Mouse (Mus musculus): ENCODE data around the gene Arid4b. TPM values are rescaled to one million over a fixed set of nuclear protein-coding genes. Genes with fewer than 3 reads are reported as not detected.
"Not testable (repeated sequence)": the region's sequence is repeated elsewhere in the genome, so short reads cannot be mapped to it uniquely, and the experiment has no call there.

Arid4b gene
- polyA plus RNA-seq (2012; ENCODE audit: insufficient read depth, insufficient read length, missing spikeins), result 9.4 and 9.7 TPM in 2 replicates

DNA sequence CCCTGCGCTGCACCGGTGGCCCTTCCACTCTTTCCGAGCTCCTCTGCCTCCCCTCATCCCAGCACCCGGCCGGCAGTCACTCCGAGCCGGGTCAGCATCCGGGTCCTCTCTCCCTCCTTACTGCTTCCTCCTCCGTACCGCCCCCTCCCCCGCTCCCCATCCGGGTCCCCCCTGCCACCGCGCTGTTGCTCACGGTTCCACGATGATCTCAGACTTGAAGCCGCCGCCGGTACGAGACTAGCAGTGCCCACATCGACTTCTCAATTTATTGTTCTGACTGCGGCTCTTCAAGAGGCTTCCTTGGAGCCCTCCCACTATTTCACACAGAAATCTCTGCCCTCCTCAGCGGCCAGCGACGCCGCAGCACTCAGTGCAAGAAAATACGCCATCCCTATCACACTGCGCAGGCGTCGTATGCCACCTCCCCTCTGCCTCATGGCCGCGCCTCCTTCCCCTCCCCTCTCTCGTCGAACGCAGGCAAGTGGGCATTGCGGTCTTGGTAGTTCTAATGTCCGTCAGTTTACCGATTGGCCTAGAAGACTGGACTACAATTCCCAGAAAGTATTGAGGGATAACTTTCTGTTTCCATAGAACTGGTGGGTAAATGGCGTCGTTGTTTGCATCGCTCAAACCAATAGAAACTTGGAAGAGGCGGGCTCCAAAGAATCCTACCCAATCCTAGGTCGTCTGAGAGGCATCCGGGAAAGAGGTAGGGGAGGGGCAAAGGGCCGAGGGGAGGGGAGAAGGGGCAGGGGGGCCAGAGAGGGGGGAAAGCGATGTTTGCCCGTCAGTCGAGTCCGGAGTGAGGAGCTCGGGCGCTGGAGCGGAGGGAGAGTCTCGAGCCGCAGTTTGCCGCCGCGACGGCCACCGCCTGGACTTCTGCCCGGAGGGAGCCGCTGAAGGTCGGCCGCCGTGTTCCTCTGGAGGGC, at the start of gene Arid4b, which contains the start of gene Ggps1:
Gene Arid4b, plus strand, starts transcription at position 220 of the 929 bp plus-strand sequence.
Gene Ggps1, minus strand, starts transcription at position 476 of the 929 bp plus-strand sequence.
- Histone ChIP-seq H3K27ac (replicated peaks; ENCODE audit: low read depth, low read length) (peak within 1 kb of the TSS; percentile 80), H3K4me1 (ENCODE audit: control insufficient read depth, insufficient read depth, insufficient read length, low read length) (no peaks in the 10 kb centered on the region), H3K4me3 (ENCODE audit: insufficient read depth, low read depth, low read length) (peak within 1 kb of the TSS; percentile 93)

DNA sequence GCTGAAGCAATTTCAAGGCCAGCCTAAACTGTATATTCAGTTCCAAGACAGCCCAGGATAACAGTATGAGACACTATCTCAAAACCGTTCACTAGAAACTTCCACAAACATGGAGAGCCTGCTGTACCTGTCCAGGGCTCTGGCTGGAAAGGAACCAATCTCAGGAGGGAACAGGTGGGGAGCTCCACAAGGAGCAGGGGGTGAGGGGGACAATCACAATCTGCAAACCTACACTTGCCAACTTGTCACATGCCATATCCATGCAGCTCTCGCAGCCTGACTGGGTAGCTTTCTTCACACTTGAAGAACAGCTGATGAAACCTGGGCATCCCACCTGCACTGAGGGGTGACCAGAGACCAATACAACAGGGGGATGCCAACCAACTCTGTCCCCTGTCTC, 49.0 kb upstream of the Arid4b start:
- Histone ChIP-seq H3K27ac (replicated peaks; ENCODE audit: low read depth, low read length) (no peak overlapping the region), H3K4me1 (ENCODE audit: control insufficient read depth, insufficient read depth, insufficient read length, low read length) (no peaks in the 10 kb centered on the region), H3K4me3 (ENCODE audit: insufficient read depth, low read depth, low read length) (no peak overlapping the region)

DNA sequence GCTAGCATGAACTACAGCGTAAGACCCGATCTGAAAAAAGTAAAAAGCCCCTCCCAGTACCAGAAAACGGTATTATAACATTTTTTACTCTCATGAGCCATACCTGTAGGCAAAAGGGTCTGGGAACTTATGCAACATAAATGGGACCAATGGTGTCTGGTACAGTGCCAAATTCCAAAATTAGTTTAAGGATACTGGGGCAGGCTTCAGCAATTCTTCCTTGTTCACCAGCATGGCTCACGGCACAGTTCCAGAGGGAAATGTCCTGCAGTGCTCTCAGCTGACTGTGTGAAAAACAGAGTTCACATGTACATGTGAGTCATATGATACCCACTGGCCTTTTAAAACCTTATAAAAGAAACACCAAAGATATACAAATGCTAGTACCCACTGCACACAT, 48.5 kb upstream of the Arid4b start:
- Histone ChIP-seq H3K4me1 (ENCODE audit: control insufficient read depth, insufficient read depth, insufficient read length, low read length) (no peaks in the 10 kb centered on the region), H3K27ac (replicated peaks; ENCODE audit: low read depth, low read length) (no peak overlapping the region), H3K4me3 (ENCODE audit: insufficient read depth, low read depth, low read length) (no peak overlapping the region)

DNA sequence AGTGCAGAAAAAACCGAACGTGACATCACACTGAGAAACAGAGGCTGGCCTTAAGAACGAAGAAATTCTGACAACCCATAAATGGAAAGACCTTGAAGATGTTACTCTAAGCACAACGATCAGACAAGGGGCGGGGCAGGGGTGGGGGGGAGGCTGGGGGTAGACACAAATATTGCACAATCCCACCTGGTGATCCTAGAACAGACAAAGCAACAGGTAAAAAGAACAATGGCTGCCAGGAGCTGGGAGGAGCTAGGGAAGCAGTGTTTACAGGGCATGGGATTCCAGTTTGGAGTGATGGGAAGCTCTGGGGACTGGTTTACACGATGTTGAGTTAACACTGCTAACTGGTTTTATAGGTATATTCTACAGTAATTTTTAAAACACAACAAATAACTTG, 47.4 kb upstream of the Arid4b start:
- Histone ChIP-seq H3K4me1 (ENCODE audit: control insufficient read depth, insufficient read depth, insufficient read length, low read length) (no peaks in the 10 kb centered on the region), H3K27ac (replicated peaks; ENCODE audit: low read depth, low read length) (no peak overlapping the region), H3K4me3 (ENCODE audit: insufficient read depth, low read depth, low read length) (no peak overlapping the region)

DNA sequence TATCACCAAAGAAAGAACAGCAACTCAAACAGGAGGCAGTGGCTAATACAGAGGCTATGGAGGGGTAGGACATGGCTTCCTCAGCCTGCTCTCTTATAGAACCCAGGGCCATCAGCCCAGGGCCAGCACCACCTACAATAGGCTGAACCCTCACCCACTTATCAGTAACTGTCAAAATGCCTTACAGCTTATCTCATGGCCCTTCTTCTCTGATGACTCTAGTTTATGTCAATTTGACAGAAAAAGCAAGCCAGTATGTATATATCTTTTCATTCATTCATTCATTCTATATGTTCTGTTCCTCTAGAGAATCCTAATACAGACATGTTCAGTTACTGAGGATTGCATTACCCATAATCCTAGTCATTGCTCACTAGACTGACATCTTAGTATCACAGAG, 44.7 kb upstream of the Arid4b start:
- H3K27ac ChIP-seq (replicated peaks; ENCODE audit: low read depth, low read length), result no peak overlapping the region
- no peak overlapping the region for H3K4me3 ChIP-seq (ENCODE audit: insufficient read depth, low read depth, low read length)
- no peaks in the 10 kb centered on the region for H3K4me1 ChIP-seq (ENCODE audit: control insufficient read depth, insufficient read depth, insufficient read length, low read length)

DNA sequence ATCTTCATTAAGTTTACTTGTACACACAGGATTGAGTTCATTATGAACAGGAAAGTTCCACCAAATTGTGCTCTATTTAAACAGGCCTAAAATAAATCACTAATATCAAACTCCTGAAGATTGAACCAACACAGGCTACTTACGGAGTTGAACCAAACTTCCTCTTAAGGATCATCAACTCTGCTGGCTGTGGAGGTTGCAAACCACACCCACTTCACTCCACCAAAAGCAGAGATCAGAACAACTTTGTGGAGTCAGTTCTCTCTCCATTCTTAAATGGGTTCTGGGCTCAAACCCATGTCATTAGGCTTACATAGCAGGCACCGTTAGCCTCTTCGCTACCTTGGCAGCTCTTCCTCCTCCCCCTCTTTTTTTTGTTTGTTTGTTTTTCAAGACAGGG, 44.2 kb upstream of the Arid4b start:
- no peak overlapping the region for H3K27ac ChIP-seq (replicated peaks; ENCODE audit: low read depth, low read length)
- no peak overlapping the region for H3K4me3 ChIP-seq (ENCODE audit: insufficient read depth, low read depth, low read length)
- H3K4me1 ChIP-seq (ENCODE audit: control insufficient read depth, insufficient read depth, insufficient read length, low read length), result no peaks in the 10 kb centered on the region

DNA sequence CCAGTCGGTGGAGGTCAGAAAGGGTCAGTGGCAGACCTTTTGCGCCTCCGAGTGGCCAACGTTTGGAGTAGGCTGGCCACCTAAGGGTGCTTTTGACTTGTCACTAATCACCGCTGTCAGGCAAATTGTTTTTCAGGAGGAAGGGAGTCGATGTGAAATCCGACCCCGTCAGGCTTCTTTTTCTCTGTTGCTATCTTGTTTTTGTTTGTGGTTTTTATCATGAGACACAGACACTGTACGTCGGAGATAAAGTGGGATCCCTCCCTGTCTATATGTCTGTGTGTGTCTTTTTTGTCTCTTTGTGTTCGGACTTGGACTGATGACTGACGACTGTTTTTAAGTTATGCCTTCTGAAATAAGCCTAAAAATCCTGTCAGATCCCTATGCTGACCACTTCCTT, 41.6 kb upstream of the Arid4b start:
- not testable (repeated sequence) for H3K4me1 ChIP-seq (ENCODE audit: control insufficient read depth, insufficient read depth, insufficient read length, low read length); H3K4me3 ChIP-seq (ENCODE audit: insufficient read depth, low read depth, low read length); H3K27ac ChIP-seq (replicated peaks; ENCODE audit: low read depth, low read length)

DNA sequence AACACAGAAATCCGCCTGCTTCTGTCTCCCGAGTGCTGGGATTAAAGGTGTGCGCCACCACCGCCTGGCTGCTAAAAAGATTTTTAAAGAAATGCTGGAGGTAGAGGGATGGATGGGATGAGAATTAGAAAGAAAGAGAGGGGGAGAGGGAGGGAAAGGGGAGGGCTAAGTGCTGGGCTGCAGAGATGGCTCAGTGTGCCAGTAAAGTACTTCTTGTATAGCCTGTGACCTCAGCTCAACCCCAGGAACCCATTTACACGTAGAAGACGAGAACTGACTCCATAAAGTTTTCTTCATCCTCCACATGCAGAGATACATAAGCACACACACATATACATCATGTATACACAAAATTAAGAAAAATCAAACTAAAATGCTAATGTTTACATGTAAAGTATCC, 37.5 kb upstream of the Arid4b start:
- Histone ChIP-seq H3K27ac (replicated peaks; ENCODE audit: low read depth, low read length) (no peak overlapping the region), H3K4me3 (ENCODE audit: insufficient read depth, low read depth, low read length) (no peak overlapping the region), H3K4me1 (ENCODE audit: control insufficient read depth, insufficient read depth, insufficient read length, low read length) (no peaks in the 10 kb centered on the region)

DNA sequence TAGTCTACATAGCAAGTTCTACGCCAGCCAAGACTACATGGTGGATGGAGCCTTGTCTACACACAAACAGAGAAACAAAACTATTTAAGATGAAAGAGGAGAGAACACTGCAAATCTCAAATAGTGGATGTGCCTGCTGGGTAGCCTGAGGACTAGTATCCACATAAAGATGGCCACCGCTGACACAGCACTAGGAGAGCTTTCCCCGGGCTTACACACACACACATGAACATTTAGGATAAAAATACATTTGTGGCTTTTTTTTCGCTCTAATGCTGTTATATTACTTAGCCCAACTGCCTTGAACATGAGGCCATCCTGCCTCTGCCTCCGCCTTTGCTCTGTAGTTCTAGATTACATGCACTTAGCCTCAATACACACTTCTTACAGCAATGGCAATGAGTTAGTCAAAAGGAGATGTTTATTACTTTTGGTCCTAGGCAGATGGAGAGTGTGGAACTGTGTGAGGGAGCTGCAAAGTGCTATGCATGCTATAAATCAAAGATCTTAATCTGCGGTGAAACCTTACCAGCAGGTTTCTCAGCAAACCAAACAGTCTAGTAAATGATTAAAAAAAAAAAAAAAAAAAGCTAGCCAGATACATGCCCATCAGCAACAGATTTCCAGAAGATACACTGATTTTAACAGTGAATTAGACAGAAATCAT, 36.7 kb upstream of the Arid4b start:
- Histone ChIP-seq H3K27ac (replicated peaks; ENCODE audit: low read depth, low read length) (no peak overlapping the region), H3K4me3 (ENCODE audit: insufficient read depth, low read depth, low read length) (no peak overlapping the region), H3K4me1 (ENCODE audit: control insufficient read depth, insufficient read depth, insufficient read length, low read length) (no peaks in the 10 kb centered on the region)

DNA sequence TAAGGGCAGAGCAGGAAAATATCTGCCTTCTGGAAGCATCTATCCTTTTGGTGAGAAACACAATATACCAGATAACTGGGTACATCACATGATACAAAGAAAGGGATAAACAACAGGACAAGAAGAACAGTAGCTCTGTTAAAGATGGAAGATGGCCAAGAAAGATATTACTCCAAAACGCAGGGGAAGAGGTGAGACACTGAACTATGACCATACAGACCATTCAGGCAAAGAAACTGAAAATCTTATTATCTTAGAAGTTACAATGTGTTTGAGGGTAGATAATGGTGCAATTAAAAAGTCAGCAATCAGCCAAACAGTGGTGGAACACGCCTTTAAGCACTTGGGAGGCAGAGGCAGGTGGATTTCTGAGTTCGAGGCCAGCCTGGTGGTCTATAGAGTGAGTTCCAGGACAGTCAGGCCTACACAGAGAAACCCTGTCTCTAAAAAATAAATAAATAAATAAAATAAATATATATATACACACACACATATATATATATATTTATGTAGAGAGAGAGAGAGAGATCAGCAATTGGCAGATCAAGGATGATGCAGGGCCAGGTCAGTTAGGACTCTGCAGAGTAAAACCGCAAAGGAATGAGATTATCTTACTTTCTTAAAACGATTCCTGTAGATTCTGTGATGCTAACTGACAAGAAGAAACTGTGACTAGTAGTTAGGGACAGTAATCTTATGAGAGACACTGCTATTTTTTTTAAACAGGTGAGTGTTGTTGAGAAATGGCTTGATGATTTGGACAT, 29.5 kb upstream of the Arid4b start:
- H3K4me1 ChIP-seq (ENCODE audit: control insufficient read depth, insufficient read depth, insufficient read length, low read length), result no peaks in the 10 kb centered on the region
- H3K27ac ChIP-seq (replicated peaks; ENCODE audit: low read depth, low read length), result no peak overlapping the region
- no peak overlapping the region for H3K4me3 ChIP-seq (ENCODE audit: insufficient read depth, low read depth, low read length)

DNA sequence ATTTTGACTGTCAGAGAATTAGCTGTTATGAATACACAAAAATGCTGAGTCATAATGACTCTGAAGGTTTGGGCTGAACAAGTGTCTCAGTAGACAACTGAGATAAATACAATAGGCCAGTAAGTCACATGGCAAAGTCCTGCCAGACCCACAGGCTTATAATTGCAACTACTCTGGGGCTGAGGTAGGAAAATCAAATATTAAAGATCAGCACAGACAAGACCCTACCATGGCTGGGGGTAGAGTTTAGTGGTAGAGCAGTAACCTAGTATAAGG, 29.0 kb upstream of the Arid4b start:
- Histone ChIP-seq H3K27ac (replicated peaks; ENCODE audit: low read depth, low read length) (no peak overlapping the region; the same call in 1 of the 2 replicates), H3K4me3 (ENCODE audit: insufficient read depth, low read depth, low read length) (no peak overlapping the region), H3K4me1 (ENCODE audit: control insufficient read depth, insufficient read depth, insufficient read length, low read length) (0 out of 2 replicates have a peak, but pooled peaks cover 3% of the 10 kb centered on the region)

DNA sequence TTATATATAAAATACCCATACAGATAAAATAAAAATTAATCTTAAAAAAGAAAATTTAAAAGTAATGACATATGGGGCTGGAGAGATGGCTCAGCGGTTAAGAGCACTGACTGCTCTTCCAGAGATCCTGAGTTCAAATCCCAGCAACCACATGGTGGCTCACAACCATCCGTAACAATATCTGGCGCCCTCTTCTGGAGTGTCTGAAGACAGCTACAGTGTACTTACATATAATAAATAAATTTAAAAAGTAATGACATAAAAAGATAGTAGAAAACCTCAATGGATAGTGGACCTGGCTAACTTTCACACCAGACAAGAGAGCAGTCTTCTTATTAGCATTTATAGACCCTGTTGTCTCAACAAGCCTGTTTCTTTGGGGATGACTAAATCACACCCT, 27.7 kb upstream of the Arid4b start:
- H3K4me1 ChIP-seq (ENCODE audit: control insufficient read depth, insufficient read depth, insufficient read length, low read length); H3K27ac ChIP-seq (replicated peaks; ENCODE audit: low read depth, low read length); H3K4me3 ChIP-seq (ENCODE audit: insufficient read depth, low read depth, low read length): not testable (repeated sequence)

DNA sequence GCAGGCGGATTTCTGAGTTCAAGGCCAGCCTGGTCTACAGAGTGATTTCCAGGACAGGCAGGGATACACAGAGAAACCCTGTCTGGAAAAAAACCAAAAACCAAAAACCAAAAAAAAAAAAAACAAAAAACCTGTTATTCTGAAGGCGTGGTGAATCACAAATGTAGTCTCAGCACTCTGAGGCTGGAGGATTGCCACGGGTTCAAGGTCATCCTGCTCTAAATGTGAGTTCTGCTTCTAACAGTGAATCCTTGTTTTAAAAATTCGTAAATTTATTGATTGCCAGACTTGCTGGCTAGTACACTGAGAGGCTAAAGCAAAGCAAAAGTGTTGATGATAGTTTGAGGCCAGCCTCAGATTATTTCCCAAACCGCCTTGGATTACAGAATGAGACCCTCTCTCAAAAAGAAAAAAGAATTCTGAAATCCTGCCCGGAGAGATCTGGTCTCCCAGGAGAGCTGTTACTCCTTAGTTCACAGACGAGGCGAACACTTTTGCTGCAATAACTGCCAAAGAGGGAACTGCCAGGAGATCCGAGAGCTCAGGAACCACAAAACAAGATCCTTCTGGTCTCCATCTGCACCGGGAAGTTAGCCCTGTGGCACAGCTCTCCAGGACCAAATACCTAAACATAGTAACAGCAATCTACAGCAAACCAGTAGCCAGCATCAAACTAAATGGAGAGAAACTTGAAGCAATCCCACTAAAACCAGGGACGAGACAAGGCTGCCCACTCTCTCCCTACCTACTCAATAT, 27.0 kb upstream of the Arid4b start:
- Histone ChIP-seq H3K4me1 (ENCODE audit: control insufficient read depth, insufficient read depth, insufficient read length, low read length) (0 out of 2 replicates have a peak, but pooled peaks cover 3% of the 10 kb centered on the region), H3K4me3 (ENCODE audit: insufficient read depth, low read depth, low read length) (no peak overlapping the region), H3K27ac (replicated peaks; ENCODE audit: low read depth, low read length) (no peak overlapping the region)

DNA sequence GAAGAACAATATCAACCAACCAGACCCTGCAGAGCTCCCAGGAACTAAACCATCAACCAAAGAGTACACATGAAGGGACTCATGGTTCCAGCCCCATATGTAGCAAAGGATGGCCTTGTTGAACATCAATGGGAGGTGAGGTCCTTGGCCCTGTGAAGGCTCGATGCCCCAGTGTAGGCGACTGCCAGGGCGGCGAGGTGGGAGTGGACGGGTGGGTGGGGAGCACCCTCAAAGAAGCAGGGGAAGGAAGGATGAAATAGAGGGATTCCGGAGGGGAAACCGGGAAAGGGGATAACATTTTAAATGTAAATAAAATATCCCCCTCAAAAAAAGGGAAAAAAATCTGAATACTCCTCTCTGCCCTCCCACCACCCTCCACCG, 24.1 kb upstream of the Arid4b start:
- no peak overlapping the region for H3K27ac ChIP-seq (replicated peaks; ENCODE audit: low read depth, low read length)
- 0 out of 2 replicates have a peak, but pooled peaks cover 3% of the 10 kb centered on the region for H3K4me1 ChIP-seq (ENCODE audit: control insufficient read depth, insufficient read depth, insufficient read length, low read length)

More for the DNA sequence above, 24.1 kb upstream of the Arid4b start:
- peak overlapping the region; percentile 95 for H3K4me3 ChIP-seq (ENCODE audit: insufficient read depth, low read depth, low read length)

Data from brown adipose tissue, adult 24 weeks (tissue).